Mouse (Mus musculus) E14TG2a.4 (cell line): Measurements from ENCODE around the gene Traip.

Experiments used
- CTCF ChIP-seq: conservative IDR thresholded peaks from 2 replicates; pipeline ENCODE4 v1.5.1; 2014; ENCODE audit warnings: low read length
- NANOG ChIP-seq: IDR thresholded peaks from 2 replicates; pipeline ENCODE4 v1.6.1; 2014; ENCODE audit warnings: borderline replicate concordance, low read length, mixed read lengths

DNA sequence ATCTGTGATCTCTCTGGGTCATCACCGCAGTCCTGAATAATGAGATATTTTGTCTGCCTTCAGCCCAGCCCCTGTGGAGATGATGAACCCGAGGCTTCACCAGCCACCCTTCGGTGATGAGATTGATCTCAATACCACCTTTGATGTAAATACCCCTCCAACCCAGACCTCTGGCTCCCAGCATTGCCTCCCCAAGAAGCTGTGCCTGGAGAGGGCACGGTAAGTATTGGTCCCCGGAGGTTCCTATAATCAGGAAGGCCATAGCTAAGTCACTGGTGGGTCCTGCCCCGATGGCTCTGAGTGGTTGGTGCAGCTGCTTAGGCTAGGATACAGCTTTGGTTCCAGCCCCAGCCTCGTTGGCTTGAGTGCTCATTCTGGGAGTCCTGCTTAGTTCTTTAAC is 18.6 kb downstream of the Traip start:
- TF ChIP-seq CTCF (no peak), NANOG (no peak)
